Comparison of ENCODE assay signal across 18 mouse cellular contexts in the genomic region with DNA sequence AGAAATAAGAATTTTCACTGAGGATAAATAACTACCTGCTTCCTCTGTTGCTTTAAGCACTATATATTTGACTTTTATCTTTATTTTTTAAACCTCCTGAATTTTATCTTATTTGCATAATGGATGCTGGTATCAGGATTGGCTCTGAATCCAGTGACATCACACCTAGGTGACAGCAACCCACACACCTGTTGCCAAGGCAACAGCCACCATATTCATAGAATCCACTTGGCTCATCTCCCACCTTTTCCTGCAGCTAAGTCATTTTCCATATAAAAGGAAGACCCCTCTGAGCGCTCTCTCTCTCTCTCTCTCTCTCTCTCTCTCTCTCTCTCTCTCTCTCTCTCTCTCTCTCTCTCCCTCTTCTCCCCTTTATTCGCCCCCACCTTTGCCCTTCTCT. TPM values are rescaled to one million over a fixed set of nuclear protein-coding genes. Genes with fewer than 3 reads are reported as not detected.
"Had no signal": no experiment of that assay in that cellular context is flagged by ENCODE, and none has a peak within 500 bp of the region (broad histone marks: within the 10 kb centered on the region; RNA-seq: fewer than 3 reads in every experiment).

No protein-coding gene starts in this region.

- H3K4me3 ChIP-seq: limb, embryonic 13.5 days; midbrain, embryonic 13.5 days; myocyte; neural tube, embryonic 15.5 days had no signal

- ATAC-seq: intestine, postnatal 0 days; midbrain, embryonic 13.5 days had no signal

- H3K36me3 ChIP-seq: limb, embryonic 13.5 days; midbrain, embryonic 13.5 days; neural tube, embryonic 15.5 days had no signal

- DNase-seq: kidney, adult 8-10 months; kidney, postnatal 25 days; lung, adult 18-20 months; spleen, adult 18-20 months; thymus, postnatal 4 days had no signal

- H3K9me3 ChIP-seq: limb, embryonic 13.5 days; midbrain, embryonic 13.5 days; neural tube, embryonic 15.5 days had no signal

- H3K27ac ChIP-seq: limb, embryonic 13.5 days; liver, embryonic 14.5 days; midbrain, embryonic 13.5 days; neural tube, embryonic 15.5 days had no signal

- H3K4me2 ChIP-seq: limb, embryonic 13.5 days; midbrain, embryonic 13.5 days; neural tube, embryonic 15.5 days had no signal

- H3K27me3 ChIP-seq: limb, embryonic 13.5 days; midbrain, embryonic 13.5 days; neural tube, embryonic 15.5 days had no signal

- H3K9ac ChIP-seq: limb, embryonic 13.5 days; liver, embryonic 14.5 days; midbrain, embryonic 13.5 days; neural tube, embryonic 15.5 days had no signal

RNA-seq across cellular contexts. Expression of gene Spata4, which starts 3.6 kb away (rescaled TPM):
- total RNA-seq: layer of hippocampus, postnatal 25 days; liver, adult 2 months; megakaryocyte-erythroid progenitor cell, adult 5-6 weeks had no signal
- polyA plus RNA-seq: intestine, postnatal 0 days; kidney, embryonic 16.5 days; limb, embryonic 13.5 days; liver, adult 2 months; liver, embryonic 14.5 days; lung, embryonic 16.5 days; myocyte; neural tube, embryonic 11.5 days; neural tube, embryonic 15.5 days; stomach, embryonic 14.5 days had no signal
